Mouse (Mus musculus) adrenal gland, postnatal 10 days (tissue): Measurements from ENCODE around the gene AI597479. TPM values are rescaled to one million over a fixed set of nuclear protein-coding genes. Genes with fewer than 3 reads are reported as not detected.
"Not testable (repeated sequence)": the region's sequence is repeated elsewhere in the genome, so short reads cannot be mapped to it uniquely, and the experiment has no call there.

Source experiments
- DNase-seq: peaks from one replicate; pipeline ENCODE4 v3.0.0; 2021; ENCODE audit warnings: mixed read lengths
- total RNA-seq, 2 experiments: library from RNA; stranded (reverse); gene quantifications; 2 replicates each; pipeline ENCODE4 v1.2.3; 2021

The AI597479 gene
- total RNA-seq, 2 experiments from 2014 or later: 13.2 to 16.4 TPM

DNA sequence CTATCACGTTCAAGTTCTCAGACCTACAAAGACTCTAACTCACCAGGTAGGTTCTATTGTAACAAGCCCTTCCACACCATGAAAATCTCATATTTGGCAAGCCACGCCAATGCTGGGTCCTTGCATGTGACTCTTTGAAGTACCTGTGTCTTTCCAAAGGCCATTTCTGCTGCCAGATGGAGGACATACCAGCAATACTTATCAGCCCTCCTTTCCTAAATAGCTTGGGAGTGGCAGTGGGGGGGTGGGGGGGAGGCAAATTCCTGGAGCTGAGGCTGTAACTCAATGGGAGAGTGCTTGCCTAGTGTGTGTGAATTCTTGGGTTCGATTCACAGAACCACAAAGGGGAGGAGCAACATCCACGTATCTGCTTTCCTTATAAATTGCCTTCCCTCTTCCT is 26.2 kb downstream of the AI597479 start:
- DNase-seq: no peak

DNA sequence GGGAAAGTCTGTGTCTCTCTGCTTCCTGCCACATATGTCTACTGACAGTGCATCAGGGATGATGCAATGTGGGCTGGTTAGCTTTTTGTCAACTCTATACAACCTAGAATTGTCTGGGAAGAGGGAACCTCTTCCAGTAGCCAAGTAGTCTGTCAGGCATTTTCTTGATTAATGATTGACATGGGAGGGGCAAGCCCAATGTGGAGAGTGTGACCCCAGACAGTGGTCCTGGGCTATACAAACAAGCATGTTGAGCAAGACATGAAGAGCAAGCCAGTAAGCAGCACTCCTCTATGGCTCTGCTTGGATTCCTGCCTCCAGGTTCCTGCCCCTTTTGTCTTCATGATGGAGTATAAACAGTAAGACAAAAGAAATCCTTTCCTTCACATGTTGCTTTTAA is 28.7 kb downstream of the AI597479 start:
- no peak for DNase-seq

DNA sequence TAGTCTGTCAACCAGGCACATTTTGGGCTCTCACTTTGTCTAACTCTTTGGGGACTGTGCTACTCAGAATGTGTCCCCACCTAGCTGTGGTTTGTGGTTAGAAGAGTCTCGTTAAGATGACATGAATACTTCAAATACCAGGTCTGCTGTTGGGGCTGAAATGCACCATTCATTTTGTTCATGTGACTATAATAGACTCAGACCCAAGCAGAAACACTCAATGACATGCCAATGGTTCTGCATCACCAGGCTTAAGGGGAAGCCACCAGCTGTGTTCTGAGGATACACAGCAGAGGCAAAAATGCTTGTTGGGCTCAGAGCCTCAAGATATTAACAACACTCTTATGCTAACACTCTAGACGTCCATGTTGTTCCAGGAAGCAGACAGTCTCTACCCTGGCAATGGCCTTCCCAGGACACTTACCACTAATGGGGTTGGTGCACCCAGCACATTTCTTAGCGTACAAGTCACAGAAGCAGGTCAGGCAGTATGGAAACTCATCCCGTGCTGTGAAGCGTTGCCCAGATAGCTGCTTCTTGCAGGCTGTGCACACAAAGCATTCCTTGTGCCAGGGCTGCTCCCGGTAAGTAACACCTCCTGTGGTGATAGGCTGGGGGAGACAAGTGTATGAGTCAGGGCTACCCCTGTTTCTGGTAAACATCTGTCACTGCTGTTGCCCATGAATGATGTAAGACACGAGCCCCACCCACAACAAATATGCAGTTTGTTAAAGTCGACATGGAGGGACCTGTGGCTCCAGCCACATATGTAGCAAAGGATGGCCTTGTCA is 29.5 kb downstream of the AI597479 start:
- no peak for DNase-seq

DNA sequence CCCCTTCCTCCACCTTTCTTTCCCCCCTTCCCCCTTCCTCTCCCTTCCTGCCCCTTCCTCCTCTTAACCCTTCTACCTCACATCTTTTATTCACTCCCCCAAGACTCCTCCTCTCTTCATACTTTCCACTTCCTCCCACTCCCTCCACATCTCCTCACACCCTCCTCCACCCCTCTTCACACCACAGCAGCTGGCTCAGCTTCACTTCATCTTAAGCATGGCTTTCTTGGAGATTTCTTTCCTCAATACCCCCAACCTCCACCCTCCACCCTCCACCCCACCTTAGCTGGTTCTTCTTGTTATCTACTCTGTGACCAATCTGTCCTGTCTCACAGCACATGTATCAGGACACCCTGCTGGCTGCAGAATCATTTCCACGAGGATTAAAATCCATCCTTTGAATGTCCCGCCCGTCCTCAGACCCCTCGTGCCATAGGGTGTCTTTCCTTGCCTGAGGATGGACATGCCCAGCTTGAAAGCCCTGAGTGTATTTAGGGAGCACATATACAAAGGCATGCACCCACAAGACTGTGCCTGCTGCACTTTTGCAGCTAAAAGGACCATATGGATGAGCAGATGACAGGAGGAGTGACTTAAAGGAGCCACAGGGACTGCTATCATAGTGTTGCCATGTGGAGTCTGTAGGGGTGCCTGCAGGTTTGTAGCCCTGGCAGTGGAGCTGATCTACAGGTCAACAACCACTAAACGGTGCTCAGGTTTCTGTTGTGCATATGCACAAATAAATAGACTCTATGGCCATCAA is 31.9 kb downstream of the AI597479 start:
- DNase-seq: no peak

DNA sequence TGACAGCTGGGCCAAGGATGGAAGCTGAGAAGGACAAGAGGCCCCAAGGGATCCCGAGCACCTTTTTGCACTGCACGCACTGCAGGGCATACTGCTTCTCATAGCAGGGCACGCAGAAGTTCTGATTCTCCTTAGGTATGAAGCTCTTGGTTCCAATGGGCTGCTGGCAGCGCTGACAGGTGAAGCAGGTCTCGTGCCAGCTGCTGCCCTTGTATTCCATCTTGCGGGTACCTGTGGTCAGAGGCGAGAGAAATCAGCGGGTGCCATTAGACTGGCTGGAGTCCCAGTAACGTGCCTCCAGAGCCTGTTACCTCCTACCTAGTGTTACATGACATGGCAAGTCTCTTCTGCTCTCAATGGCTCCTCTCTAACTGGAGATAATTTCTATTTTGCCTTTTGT is 33.1 kb downstream of the AI597479 start:
- DNase-seq: no peak

DNA sequence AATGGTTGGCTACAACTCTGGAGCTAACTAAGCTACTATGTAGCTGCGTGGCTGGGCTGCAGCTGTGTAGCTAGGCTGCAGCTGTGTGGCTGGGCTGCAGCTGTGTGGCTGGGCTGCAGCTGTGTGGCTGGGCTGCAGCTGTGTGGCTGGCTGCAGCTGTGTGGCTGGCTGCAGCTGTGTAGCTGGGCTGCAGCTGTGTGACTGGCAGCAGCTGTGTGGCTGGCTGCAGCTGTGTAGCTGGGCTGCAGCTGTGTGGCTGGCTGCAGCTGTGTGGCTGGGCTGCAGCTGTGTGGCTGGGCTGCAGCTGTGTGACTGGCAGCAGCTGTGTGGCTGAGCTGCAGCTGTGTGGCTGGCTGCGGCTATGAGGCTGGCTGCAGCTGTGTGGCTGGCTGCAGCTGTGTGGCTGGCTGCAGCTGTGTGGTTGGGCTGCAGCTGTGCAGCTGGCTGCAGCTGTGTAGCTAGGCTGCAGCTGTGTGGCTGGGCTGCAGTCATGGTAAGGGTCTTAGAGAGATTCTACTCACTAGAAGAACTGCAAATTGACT is 38.0 kb downstream of the AI597479 start:
- not testable (repeated sequence) for DNase-seq

DNA sequence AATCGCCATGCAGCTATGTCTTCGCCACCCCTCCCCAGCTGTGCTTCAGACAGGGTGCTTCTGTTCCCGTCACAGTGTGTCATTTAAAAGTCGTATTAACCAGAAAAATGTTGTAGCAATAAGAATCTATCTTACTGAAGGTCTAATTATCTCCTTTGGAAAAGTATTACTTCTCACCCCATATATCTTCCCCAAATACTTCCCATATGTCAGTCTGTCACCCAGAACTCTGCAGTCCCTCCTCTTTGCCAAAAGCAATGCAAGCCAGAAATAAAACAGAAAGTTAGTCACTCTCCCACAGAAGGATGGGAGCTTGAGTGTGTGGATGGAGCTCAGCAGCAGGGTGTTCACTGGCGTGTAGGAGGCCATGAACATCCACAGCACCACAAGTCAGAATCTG is 38.8 kb downstream of the AI597479 start:
- no peak for DNase-seq

DNA sequence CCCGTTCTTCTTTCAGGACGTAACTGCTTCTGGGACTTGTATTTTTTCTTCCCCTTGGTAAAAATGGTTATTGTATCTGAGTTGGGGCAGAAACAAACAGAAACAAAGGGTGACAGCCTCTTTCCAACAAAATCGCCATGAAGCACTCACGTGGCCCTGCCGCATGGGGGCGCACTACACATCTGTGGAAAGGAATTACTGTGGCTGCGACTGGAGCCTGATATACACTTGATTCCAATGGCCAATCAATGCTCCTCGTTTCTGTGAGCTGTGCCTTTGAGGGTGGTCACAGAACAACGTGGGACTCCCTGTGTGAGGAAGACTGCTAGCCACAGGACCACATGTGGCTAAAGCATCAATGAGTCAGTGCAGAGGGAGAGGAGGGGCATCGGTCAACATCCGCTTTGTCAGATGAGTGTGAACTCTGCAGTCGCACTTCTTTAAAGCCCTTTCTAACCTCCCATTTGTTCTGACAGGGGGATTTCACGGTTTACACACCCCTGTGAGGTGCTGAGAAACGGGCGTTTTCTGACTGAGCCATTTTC is 39.8 kb downstream of the AI597479 start:
- peak; percentile 8 for DNase-seq

DNA sequence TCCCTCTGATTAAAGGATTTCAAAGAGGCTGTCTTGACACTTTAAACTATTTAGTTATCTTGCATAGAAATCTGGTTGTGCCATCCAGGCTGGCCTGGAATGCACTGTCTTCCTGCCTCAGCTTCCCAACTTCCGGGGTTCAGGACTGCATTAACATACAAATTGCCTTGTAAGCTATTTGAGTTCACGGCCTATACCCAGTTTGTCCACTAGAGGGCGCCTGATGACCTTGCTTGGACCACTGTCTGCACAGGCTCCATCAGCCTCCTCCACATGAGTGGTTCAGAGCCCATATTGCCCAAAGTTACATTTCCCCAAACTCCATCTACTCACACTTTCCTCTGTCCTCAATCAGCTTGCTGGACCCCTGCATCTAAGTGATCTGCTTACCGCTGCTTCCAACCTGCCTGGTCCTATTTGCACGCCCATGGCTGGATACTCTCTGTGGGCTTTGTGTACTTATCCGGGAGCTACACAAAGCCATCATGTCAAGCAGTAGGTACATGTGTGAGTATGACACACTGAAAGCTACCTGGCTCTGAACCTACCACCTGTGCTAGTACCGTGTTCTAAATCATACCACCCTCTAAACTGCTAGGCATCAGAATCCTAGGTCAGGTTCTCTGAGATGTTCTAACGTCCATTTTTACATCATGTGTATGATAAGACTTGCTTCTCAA is 41.2 kb downstream of the AI597479 start:
- peak; percentile 91 for DNase-seq

DNA sequence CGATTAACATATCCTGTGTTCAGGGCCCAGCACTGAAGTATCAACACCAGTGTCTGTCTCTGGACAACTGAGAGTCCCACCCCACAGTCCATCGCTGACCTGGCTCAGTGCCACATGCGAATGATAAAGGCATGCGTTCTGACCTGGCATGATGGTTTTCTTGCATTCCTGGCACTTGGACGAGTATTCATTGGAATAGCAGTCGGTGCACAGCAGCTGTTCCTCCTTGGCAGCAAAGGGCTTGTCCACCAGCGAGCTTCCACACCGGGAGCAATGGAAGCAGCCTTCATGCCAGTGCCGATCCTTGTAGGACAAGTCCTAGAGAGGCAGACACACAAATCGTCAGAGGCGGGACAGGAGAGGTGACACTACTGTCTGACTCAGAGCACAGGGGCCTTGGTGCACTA is 43.0 kb downstream of the AI597479 start:
- DNase-seq: peak; percentile 22

DNA sequence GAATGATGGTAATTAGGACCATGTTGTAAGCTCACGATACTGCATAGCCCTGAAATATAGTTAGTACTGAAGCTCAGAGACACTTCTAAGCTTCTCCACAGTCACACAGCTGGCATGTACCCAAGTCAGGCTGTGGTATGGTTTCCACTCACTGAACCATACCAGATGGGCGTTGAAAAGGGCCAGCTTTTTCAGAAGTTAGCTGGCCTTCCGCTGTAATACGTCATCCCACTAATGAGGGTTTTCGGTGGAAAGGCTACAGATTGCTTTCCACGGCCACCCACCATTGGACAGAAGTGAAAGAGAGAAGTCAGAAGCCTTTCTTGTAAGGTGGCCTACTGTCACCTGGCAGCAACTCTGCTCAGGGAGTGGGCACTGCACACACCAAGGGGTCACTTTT is 44.3 kb downstream of the AI597479 start:
- no peak for DNase-seq

DNA sequence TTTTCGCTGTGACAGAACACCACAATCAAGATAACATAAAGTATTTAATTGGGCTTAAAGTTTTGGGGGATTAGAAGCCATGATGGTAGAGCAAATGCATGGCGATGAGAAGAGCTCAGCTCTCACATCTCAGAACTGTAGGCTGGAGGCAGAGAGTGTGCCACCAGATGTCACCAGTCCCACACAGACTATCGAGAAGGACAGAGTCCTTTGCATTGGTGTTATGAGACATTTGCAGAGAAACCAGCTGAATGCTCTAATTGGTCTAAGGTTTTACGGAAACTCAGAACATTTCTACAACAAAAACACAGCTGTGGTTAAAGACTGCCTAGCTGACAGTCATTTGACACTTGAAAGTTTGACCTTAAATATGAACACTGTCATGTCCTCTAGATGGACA is 44.8 kb downstream of the AI597479 start:
- peak; percentile 8 for DNase-seq

DNA sequence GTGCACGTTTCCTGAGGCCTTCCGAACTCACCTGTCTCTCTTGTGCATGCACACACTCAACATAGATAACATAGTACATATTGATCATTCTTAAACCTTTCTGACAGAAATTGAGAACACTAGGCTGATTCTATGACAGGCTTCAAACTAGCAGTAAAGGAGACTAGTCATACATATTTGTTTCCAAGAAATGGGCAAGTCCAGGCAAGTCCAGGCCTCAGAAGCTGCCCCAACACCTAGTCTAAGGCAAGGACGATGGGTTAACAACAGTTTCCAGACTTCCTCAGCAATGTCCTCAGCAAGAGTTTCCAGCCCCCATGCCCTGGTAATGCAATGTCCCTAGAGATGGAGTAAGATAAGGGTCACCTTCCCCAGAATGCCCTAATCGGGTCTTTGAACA is 45.3 kb downstream of the AI597479 start:
- DNase-seq: no peak

DNA sequence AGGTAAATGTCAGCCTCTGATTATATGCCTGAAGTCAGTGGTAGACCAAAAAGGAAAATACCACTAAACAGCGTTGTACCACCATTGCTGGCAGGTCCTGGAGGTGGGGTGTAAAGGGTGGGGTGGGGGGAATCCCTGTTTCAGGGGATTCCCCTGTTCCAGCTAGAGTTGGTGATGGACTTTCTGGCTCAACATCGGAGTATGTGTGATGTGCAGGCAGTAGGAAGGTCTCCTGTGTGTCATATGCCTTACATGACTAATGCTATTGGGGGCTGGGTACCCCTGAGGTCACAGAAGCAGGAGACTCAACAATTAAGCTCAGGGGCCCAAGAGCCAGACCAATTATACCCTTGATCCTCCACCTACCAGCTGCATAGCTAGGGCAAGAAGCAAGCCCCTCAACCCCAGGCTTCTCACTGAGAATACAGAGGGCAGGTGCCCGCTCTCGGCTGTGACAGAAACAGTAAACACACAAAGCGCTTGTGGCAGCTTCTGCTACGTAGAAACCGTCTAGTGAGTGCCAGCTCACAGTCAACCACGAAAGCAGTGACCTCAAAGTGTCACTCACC is 45.9 kb downstream of the AI597479 start:
- DNase-seq: no peak

DNA sequence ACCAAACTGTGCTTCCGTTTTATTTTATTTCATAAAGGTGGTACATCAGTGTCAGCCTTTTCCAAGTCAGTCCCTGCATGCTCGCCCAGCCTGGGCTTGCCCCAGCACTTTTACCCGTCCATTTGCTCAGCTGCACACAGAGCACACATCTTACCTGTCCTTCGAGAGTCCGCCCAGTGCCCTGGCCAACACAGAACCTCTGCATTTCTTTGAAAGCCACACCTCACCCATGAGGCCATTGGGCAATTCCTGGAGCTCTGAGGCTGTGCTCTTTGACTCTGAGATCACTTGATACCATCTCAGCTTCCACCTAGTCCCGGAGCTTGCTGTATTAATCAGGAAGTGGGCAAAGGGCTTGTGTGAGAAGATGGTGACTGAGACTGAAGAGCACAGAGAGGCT is 46.9 kb downstream of the AI597479 start:
- no peak for DNase-seq

DNA sequence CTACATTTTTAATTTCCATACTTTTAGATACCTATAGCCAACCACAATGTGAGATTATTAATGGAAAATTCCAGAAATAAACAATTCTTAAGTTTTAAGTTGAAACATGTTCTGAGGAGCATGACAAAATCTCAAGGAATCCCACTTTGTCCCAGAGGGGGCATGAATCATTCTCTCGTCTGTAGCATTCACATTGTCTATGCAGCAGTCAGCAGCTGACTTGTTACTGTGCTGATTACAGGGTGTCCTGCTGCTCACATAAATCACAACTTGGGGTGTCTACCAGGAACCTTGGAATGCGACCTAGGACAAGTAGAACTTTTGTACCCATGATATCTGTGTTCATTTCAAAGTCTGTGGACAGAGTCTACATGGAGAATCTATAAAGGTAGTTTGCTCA is 49.0 kb downstream of the AI597479 start:
- no peak for DNase-seq

DNA sequence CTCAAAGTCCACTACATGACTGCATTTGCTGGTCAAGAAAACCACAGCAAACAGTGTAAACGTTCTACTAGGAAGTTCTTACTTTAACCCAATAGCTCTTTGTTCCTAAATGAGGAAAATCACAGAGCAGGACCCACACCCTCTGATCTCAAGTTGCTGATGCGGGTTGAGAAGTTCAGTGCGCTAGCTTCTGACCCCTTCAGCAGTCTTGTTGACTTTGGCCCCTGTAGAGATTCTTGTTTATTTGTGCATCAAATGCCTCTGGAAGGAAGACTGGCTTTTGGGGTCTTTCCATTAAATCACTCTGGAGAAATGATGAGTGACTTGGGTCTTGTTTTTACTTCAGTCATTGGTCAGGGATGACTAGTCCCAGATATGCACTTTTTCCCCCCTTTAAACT is 51.7 kb downstream of the AI597479 start:
- DNase-seq: no peak

DNA sequence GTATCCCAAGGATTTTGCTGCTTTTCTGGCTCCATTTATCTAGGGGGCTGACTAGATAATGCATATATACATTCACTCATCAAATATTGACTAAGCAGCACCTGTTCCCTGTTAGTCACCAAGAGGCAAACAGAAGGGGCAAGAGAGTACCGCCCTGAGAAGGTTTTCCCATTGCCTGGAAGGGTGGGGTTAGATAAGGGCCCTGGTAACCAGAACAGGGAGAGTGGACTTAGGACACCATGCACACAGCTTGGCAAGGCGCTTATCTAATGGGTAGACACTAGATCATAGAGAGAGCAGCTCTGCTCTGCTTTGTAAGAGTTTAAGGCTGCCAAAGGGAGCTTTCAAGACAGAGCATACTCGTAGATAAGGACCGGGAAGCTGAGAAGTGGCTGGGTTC is 54.1 kb downstream of the AI597479 start:
- no peak for DNase-seq

DNA sequence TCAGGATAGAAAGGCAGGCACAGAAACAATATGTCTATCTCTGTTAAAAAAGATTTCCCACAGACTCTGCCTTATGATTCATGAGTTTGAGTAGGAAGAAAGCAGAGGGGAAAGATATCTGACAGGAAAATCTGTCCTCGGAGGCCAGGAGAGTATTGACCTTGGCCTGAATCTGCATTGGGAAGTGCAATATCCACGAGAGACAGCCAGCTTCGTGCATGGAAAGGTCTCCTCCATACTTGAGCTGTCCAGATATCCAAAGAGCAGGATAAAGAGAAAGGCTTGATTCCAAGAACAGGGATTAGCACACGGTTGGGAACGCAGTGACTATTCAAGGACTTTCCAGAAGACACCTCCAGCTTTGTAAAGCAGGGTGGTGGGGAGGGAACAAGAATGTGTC is 55.0 kb downstream of the AI597479 start:
- DNase-seq: peak; percentile 11

DNA sequence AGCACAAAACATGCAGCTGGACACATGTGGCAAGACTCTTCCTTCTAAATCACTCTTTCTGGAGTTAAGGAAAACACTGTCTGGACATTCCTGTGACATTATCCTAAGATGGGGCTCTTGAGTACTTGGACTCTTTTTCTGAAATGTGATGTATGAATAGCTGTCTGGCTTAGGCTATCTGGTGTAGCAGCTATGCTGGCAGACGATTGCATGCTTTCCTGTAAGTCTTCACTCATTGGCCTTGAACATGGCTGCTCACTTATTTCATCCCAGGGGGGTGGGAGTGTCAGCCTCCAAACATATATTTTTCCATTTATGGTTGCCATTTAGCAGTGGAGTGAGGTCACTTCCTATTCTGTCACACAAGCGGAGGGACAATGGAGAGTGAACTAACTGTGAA is 56.0 kb downstream of the AI597479 start:
- DNase-seq: no peak

DNA sequence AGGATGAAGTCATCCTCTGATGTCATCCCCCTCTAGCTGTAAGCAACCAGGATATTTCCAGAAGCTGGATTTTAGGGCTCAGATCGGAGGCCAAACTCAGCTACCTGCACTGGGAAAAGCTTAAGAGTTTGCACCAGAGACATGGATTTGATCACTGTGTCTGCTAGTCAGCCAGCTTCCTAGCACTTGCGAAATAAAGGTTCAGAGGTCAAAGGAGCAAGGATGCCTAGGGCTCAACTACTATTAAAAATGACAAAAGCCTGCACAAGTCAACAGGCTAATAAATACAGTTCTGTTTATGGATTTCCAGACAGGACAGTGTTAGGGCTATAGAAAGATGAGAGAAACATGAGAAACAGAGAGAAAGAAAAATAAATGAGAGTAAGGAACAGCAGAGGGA is 59.4 kb downstream of the AI597479 start:
- no peak for DNase-seq

DNA sequence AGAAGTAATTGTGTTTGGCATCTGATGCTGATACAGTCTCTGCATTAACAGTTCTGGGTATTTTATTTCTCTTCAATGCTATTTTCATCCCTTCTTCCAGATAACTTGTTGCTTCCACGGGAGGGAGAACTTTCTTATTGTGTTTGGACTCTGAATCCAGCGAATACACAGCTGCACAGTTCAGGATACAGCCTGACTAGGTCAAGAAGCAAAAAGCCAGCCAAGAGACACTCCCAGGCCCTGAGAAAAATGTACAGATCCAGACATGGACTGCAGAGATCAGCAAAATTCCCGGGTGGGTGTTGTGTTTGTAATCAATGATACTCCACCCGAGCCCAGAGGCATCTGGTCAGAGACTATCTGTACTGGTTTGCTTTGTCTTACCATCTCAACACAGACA is 60.9 kb downstream of the AI597479 start:
- no peak for DNase-seq
